Mouse (Mus musculus): Measurements from ENCODE around the gene Tfcp2l1.

DNA sequence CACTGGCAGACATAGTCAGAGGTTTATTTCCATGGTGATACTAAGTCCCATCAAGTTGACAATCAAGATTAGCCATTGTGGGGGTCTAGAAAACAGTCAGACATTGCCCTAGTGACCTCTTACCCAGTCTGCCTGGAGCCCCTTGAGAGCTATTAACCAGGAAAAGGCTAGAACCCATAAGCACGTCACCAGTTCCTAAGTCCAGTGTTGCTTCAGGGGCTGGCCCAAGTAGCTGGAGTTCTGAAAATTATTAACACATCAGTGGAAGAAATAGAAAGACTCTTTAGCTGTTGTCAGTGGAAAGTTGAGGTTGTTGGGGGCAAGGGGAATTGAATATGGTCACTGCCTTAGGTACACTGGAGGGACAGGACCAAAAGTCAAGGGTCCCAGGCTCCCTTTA is 54.2 kb downstream of the Tfcp2l1 start:
- TF ChIP-seq POLR2A (IDR thresholded peaks at IDR 0.05; ENCODE audit: borderline replicate concordance, low read depth, low read length) (no peak), CTCF (IDR thresholded peaks at IDR 0.05; ENCODE audit: low read depth, low read length) (no peak)
